Mouse (Mus musculus) cerebellum, postnatal 25 days (tissue): ENCODE data around the gene Cfap54.

Source experiments
- DNase-seq, 2 experiments: peaks; one replicate each; pipeline ENCODE4 v3.0.0; 2021; ENCODE audit warnings: mixed read lengths in 2 of 2

Gene Cfap54

DNA sequence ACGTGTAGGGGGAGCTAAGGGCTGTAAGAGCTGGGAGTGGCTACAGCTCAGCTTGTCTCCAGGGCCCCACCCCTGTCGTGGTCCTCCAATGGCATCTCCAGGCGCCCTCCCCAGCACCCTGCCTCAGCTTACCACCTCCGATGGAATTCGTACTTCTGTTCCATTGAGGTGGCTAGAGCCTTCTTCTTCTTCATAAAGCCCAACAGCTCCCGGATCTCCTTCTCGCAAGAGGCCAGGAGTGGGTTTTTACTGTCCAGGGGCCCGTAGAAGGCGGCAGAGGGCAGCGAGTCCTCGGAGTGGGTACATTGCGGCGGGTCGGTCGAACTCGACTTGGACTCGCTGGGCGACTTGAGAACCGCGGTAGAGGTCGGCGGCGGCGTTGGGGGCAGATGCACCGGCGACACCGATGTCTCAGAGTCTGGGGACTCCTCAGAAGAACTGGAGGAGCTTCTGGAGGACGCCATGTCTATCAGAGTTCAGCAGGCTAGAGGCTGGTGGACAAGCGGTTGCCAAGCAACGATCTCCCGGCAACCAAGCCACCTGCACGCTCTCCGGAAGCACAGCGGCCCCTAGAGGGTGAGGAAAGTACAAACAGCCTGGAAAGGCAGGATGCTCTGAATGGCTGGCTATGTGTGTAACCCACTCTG is at the start of gene Cfap54:
Gene Cfap54, minus strand, starts transcription at position 486 of the 647 bp plus-strand sequence.
- DNase-seq = peak; percentile 85 to 93

DNA sequence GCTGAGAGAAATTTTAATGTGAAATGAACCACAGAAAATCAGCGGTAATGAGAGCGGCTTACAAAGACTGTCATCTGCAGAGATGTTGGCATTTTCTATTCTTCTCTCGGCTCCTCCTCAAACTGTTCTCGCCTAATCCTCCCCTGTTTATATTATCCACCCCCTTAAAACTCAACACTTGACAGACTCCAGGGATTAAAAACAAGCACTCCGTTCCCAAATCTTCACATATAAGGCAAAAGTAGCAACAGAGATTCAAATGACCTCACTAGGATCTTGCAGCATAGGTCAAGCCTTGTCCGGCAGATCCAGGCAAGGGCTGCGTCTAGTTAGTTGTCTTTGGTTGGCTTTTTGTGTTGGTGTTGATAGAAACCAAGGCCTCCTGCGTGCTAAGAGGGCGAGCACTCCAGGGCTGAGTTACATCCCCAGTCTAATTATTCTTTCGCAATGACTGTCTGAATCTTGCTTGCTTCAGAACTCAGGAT is 49.1 kb upstream of the Cfap54 start:
- no peak for DNase-seq

DNA sequence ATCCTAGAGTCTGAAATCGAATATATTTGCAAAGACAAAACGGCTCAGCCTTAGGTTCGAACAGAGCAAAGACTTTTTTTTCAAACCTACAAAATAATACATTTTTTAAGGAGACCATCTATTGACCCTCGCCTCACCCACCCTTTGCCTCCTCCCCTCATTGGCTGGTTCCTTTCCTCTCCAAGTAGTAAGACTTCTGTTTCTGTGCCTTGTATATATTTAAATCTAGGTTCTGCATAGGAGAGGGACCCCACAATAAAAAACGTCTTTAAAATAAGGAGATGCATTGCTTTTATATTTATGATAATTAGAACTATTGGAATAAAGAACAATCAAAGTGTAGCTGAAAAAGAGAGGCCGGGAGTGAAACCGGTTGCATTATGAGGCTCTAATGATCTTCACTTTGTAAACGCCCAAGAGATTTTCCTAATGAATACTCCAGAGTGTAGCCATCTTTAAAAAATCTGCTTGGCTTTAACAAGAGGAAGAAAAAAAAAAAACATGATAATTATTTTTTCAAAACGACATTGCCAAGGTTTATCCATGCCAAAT is 48.6 kb upstream of the Cfap54 start:
- no peak for DNase-seq

DNA sequence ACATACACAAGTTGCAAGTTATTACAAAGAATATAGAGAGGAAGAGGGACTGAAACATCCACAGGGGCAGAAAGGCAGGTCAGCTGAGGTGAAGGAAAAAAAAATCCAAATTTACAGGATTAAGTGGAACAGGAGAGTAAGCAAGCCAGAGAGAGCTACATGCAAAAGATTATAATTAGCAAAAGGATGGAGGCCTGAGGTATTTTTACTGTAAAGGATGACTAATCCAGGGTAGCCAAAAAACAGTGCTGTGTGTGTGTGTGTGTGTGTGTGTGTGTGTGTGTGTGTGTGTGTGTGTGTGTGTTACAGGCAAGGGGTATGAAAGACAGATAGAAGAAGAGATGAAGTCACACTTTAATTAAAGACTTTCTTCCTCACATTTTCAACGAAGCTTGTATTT is 47.9 kb upstream of the Cfap54 start:
- no peak for DNase-seq

DNA sequence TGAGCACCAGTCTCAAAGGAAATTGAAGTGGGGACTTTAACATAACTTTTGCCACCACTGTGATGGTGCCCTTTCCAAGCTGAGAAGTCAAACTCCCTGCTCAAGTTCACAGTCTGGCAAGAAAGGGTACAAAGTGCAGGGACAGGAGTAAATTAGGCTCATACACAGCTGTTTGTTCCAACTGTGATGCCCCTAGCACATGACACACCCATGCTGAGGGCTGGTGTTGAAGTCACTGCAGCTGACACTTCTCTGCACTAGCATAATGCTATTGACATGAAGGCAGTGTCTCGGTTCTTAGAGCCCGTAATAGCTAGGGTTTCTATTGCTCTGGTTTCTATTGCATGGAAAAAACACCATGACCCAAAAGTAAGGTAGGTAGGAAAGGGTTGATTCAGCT is 47.1 kb upstream of the Cfap54 start:
- no peak for DNase-seq

DNA sequence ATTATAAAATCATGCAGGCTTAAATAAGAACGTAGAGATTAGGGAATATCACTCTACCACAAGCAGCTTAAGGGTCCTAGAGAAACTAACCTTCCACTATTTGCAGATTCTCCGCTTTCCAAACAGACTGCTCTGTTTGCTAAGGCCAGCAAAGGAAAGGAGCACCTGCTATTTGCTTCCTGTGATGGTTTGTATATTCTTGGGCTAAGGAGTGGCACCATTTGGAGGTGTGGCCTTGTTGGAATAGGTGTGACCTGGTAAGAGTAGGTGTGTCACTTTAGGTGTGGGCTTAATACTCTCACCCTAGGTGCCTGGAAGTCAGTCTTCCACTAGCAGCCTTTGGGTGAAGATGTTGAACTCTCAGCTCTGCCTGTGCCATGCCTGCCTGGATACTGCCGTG is 44.6 kb upstream of the Cfap54 start:
- DNase-seq = no peak

DNA sequence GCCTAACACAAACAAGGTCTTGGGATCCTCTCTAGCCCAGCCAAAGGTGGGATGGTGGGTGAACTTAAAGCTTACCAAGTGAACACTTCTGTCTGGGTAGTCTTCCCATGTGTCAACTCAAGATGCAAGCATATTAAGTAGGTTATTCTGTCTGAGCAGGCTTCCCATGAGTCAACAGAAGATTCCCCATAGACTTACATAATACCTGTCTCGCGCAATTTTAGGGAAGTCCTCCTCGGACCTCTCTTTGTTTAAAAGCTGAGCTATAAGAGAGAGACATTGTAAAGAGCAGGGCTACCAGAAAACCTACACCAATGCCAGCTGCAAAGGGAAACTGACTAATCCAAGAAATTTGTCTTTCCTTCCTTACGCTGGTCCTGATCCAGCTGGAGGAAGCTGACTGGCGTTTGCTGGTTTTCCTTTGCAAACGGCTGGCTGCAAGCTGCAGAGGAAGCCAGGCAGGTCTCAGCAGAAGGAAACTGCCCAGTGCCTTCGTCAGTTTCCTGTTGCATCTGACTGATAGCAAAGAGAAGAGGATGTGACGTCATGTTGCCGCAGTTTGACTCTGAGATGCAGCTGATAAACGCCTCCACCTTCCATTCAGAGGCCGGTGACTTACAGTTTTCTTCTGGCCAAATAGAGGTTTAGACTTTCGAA is 42.7 kb upstream of the Cfap54 start:
- no peak for DNase-seq

DNA sequence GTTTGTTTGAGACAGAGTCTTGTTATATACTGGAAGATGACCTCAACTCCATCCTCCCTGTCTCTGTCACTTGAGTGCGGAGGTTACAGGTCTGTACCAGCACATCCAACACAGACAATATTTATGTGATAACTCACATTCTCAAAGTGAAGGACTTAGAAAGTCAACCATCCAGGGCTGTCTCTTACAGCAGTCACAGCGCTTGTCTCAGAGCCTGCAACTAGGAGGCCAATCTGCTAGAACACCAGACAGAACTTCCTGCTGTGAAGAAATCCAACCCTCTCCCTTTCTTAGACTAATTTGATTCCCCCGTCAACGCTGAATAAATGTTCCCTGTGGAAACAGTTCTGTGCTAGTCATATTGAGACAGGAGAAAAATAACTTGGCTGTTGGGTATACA is 41.9 kb upstream of the Cfap54 start:
- DNase-seq = no peak

DNA sequence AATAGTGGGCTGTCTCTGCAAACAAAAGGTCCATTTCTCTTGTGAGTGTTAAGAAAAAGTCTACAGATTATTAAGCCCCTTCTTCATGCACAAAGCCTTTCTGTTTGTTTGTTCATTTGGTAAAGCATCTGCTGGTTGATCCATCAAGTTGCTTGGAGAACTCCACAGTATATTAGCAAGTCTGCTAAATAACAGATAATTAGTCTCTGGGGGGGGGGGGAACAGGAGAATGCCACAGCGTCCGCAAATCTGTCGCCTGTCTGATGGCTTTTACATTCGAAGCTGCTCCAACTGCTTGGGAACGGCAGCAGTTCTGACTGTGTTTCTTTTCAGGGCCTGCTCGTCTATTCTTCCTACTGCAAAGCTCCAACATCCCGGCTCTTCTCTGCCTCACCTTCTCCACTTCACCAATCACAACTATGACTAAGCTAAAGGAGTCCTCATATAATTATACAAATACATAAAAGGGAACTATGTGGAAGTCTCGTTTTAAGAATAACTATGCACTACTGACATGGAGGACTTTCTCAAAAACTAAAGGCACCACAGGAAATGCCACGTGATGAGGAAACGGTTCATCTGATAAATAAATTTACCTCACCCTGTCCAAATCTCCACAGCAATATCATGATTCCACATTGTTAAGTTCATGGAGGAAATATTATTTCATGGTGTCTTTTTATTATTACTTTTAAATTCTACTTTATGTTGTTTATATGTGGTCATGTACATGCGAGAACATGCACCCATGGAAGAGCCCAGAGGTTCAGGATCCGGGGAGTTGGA is 41.2 kb upstream of the Cfap54 start:
- no peak for DNase-seq

DNA sequence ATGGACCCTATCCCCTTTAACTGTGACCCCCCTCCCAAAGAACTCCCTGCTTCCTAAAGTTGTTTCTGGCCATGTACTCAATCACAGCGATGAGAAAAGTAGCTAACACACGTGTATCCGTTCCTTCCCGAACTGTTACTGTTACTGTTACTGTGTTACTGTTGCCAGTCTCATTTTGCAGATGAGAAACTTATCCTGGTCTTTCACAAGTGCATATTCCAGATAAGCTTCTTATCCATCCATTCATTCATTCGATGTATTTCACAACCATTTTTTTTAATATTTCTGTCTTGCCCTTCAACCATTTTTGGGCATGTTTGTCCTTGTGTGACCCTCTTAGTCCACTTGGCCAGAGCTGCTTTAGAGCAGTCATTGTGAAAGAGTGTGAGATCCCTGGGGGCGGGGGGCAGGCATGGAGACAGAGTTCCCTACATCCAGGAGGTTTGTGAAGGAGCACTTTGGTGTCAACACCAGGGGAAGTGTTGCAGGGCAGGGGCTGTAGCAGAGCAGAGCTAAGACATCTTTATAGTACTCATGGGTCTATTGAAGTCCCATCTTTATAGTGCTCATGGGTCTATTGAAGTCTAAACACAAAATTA is 39.9 kb upstream of the Cfap54 start:
- no peak for DNase-seq

DNA sequence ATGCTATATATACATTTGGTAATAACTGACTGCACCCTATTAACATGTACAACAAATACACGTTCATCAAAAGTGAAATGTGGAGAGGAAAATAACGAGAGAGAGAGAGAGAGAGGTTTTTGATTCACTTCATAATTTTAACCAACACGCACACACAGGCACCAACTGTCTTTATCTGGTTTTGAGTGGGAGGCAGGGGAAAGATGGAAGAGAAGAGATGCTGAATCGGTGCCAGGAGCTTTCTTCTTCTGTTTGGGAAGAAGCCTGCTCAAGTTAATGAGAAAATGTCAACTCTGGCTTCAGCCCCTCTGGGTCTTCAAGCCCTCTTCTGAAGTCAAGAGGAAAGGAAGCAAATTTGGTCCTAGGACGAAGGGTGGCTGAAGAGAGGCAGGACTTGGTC is 38.4 kb upstream of the Cfap54 start:
- DNase-seq = no peak

DNA sequence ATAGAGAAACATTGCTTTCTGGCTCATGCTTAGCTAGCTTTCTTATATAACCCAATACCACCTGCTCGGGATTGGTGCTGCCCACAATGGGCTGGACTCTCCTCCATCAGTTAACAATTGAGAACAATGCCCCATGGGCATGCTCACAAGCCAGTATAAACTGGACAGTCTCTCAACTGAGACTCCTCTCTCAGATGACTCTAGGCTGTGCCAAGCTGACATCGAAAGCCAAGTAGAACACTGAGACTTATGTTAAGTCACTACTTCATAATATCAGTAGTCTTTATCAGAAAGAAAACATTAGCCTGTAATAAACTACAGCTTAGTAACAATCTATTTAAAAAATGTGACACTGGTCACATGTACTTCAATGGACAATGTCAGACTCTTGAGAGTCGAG is 35.2 kb upstream of the Cfap54 start:
- no peak for DNase-seq

DNA sequence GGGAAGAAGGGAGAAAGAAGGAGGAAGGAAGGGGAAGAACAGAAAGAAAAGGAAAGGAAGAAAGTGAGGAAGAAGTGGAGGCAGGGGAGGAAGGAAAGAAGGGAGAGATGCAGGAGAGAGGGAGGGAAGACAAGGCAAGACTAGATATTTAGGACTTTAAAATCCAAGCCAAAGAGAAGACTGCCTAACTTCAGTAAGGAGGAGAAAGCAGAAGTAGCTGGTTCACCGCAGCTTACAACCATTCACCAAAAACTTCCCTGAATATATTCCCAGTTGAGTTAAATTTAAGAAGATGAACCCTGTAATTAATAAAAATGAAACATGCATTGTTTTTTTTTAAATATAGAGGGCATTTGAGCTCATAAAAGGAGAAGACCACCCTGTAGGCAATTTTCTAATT is 34.3 kb upstream of the Cfap54 start:
- DNase-seq = no peak

DNA sequence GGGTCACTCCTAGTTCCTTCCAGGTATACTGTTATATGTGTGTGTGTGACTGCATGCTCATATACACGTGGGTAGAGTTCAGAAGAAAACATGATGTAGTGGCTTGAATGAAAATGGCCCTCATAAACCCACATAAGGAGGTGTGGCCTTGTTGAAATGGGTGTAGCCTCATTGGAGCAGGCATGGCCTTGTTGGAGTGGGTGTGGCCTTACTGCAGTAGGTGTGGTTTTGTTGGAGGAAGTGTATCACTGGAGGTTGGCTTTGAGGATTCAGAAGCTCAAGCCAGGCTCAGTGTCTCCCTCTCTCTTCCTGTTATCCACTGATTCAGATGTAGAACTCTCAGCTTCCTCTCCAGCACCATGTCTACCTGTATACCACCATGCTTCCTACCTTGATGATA is 33.4 kb upstream of the Cfap54 start:
- no peak for DNase-seq

DNA sequence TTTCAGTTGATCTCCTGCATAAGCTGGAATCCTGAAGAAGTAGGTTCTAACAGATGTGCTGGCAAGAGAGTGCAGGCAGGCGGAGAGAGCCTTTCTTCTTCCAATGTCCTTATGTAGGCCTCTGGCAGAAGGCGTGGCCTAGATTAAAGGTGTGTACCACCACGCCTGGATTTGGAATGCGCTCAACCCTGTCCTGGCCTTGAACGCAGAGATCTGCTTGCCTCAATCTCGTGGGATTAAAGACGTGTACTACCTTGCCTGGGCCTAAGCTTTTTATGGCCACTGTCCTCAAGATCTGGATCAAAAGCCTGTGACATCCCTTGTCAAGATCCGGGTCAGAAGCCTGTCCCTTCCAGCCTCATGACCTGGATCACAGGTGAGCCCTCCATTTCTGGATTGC is 32.5 kb upstream of the Cfap54 start:
- DNase-seq = no peak

DNA sequence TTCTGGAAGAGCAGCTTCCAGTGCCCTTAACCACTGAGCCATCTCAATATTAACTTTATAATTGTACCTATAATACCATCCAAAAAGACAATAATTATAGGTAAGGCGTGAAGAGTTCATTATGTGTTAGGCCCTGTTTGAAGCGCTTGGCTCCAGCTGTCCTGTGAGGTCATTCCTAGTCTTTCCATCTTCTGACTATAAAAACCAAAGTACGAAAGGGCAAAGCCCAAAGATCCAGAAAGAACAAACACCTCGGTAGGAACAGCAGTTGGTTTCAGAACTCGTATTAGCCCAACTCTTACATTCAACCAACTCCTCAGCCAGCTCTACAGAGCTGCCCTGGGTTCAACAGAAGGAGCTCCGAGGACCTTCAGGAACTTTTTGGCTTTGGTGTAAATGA is 30.6 kb upstream of the Cfap54 start:
- DNase-seq = no peak

DNA sequence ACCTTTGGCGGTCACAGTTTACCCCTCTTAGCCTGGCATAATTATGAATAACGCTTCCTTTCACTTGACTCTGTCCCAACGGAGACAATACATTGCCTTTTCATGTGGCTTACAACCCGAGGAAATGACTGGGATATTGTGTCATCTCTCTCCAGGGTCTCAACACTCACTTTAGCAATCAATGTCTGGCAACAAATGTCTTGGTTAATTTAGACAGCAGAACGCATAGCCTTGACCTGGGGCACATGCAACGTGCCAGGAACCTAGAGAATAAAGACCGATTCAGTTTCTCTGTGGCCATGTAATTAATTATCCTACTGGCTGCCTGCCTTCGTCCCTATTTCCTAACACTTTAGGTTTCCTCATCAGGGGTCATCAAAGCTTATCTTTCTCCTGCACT is 30.0 kb upstream of the Cfap54 start:
- no peak for DNase-seq

DNA sequence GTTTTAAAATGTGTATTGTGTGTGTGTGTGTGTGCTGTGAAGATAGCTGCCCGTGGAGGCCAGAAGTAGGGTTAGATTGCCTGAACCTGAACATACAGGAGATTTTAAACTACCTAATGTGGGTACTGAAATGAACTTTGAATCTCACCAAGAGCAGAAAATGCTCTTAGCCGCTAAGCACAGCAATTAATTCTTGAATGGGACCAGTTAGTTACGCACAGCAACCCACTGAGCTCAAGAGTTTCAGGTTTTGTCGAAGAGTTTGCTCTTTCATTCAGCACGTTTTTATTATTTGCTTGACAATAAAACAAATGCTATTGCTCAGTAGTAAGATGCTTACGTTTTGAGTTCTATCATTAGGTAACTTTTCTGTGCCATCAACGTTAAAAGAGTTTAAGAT is 23.9 kb upstream of the Cfap54 start:
- no peak for DNase-seq

DNA sequence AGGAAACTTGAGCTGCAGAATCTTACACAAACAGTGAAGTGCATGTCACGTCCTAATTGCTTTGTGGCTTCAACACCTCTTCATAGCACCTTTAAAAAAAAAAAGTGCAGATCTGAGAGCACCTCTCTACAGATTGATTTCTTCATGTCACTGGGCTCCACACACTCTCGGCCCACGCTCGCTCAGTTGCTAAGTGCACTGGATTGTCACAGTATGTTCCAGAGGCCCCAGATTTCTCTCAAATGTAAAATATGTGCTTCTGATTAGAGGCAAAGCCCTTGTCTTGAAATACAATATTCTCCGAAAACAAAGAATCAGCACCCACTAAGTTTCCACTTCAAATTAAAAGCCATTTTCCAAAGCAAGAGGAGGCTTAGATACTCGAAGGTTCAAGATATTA is 22.9 kb upstream of the Cfap54 start:
- no peak for DNase-seq

DNA sequence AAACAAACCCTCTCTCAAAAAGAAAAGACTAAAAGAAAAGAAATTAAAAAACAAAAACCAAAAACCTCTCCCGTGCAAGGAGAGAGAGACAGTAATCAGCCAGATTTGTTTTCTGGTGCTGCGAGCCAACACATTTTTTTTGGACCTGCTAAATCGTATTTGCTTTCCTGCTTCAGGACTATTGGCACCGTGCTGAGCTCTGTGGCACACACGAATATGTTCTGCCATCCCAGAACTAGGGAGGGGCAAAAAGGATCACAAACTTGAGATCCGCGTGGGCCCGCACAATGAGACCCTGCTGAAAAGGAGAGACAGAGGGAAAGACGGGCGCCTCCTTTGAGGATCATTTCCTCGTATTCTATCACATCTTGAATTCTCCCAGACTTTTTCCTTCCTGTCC is 22.3 kb upstream of the Cfap54 start:
- peak in 1 of 2 experiments; percentile 9 for DNase-seq

DNA sequence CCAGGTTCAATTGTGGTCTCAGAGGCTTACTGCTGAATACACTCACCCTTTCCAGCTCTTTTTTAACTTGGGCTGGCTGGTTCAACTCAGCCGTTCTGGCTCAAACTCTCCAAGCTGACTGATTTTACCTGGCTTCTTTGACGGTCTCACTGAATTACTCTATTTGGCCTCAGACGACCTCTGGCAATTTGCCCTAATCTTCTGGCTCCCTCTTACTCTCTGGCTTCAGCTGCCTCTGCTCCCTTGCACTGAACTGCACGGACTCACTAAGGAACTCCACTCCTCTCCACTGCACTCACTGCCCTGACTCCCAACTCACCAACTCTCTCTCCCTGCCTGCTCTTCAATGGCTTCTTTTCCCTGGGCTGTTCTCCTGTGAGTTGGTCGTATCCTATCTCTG is 20.9 kb upstream of the Cfap54 start:
- no peak for DNase-seq

DNA sequence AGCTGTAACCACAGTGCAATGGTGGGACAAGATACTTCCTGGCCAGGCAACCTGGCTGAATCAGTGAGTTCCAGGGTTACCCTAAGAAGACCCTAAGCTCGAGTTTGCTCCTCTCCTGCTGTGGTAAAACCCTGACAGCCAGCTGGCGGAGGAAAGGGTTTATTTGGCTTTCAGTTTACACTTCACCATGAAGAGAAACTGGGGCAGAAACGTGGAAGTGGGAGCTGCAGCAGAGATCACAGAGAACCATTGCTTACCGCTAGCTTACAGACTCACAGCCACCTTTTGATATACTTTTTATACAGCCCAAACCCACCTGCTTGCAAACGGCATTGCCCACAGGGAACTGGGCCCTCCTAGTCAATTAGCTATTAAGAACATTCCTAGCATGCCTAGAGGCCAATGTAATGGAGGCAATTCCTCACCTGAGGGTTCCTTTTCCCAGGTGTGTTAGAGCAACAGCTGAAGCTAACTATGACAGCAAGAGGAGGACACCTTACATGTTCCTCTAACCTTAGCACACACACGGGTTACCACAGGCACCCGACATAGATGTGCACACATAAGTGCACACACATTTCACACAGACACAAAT is 16.9 kb upstream of the Cfap54 start:
- no peak for DNase-seq

DNA sequence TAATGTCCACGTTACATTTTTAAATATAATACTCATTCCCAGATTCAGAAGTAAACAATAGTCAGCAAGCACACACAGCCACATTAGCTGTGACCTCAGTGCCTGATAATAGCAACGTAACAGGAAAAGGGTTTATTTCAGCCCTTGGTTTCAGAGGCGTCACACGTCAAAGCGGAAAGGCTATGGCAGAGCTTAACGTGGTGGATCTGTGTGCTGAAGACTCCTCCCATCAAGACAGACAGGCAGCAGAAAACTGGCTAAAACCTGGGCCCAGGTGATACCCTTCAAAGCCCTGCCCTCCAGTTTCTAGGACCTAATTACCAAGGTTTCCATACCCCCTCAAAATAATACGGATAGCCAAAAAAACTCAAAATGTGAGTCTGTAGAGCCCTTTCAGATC is 16.0 kb upstream of the Cfap54 start:
- no peak for DNase-seq
